Mouse (Mus musculus) induced T-regulatory cell, adult 2 months (primary cell): ENCODE results near the gene Dscaml1.

Experiments
- DNase-seq: peaks from one replicate; pipeline ENCODE4 v3.0.0-alpha.2; 2012; ENCODE audit warnings: low read depth

Gene Dscaml1

GRCm38 (mm10) chr9:45779201-45779600, 352.8 kb downstream of the Dscaml1 start:
- no peak for DNase-seq

DNA sequence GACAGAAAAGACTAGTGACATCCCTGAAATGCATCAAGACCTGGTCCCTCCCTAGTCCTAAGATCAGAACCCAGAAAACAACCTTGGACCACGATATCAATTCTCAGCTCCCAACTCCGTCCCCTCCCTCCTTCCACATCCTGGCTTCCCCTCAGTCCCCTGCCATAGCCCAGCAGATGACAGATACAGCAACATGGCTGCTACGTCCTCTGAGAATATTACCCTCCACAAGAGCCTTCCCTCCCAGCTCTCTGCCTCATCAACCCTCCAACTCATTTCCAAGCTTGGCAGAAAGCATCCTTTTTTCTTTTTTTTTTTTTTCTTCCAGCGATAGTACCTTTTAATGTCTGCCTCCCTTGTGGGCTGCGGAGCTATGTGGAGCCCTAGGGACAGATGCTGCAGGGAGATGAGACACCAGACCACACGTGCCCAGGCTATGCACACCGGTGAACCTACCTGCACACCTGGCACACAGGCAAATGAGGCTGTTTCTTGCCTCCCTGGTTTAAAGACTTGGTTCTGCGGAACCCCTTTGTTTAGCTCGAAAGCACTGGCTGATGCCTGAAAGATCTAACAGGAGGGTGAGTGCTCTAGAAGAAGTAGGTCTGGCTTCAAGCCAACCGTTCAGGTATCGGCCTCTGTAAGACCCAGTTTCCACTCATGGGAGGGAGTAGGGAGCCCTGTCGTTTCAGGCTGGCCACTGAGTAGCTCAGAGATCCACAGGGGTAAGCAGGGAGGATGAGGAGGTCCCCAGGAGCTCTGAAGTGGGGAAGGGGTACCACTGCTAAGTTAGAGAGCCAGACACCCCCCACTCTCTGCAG, 357.0 kb downstream of the Dscaml1 start:
- no peak for DNase-seq

GRCm38 (mm10) chr9:45787071-45787470, 360.6 kb downstream of the Dscaml1 start:
- DNase-seq, result no peak

- DNase-seq, result no peak
These were observed 361.1 kb downstream of the Dscaml1 start for GRCm38 (mm10) chr9:45787547-45787946.

DNA sequence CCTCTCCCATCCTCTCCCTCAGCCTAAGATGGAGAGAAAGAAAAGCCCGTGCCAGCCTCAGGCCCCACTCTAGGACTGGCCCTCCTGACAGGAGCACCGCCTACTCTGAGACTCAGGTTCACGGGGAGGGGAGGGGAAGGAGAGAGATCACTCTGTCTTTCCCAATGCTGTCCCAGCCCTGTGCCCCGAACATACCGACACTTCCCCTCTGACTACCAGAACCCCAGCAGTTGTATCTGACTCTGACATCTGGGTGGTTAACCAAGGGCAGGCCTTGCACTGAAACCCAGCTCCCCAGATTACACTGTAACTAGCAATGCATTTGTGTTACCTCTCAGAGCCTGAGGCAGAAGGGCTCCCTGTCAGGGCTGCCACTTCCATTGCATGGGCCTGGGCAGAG, 362.0 kb downstream of the Dscaml1 start:
- no peak for DNase-seq

DNA sequence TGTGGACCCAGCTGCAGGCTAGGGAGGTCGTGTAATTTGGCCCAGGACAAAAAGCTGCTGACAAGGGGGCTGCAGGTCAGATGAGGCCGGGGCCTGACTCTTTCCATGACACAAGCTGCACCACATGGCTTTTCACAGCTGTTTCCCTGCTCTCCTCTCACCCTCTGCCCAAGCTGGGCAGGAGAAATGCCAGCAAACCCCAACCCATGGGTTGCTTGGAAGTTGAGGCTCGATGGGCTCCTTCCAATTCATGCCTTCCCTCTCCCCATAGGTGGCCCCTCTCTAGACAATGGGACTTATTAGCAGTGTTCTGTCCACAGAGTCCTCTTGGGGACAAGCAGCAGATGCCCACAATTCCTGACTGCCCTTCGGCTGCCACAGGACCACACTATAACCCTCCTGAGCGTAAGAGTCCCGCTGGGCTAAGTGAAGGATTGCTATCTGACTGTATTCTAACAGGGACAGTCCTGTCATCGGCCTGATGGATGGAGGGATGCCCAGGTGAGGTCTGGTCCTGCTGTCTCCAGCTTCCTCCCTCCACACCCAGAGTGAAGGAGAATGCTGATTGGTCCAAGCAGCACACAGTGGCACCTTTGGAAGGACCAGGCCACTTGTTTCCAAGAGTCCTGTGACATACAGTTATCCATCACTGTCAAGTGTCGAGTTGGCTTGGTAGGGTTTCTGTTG, 365.2 kb downstream of the Dscaml1 start:
- DNase-seq, result no peak

DNA sequence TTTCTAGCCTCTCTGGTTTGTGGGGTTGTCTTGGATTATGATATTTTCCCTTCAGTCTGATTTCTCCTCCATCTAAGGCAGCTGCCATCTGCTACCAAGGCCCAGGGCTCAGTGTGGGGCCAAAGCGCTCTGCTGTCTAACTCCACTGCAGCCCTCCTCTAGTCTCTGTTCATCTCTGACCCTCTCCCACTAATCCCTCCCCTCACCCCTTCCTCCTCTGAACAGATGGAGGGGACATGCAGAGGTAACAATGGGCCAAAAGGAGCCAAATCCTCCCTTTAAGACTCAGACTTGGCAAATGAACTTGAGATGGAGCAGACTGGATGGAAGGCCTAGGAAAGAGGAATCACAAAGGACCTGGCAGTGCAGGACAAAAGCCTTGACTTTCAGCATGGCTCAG, 365.8 kb downstream of the Dscaml1 start:
- DNase-seq, result no peak

DNA sequence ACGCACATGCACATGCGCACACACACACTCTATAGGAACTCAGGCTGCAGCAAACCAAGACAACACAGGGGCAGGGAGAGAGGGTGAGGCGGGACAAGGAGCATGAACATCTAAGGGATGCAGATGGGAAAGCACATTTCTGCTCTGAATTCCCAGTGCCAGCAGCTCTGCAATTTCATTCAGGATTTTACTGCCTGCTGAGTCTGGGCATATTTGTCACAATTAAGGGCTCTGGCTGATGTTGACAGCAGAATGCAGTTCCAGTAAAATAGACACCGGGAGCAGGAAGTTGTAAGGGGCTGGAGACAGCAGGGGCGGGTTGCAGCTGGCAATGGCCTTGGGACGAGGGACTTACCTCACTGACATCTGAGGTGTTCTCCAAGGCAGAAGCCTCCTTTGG, 367.3 kb downstream of the Dscaml1 start:
- DNase-seq, result no peak

DNA sequence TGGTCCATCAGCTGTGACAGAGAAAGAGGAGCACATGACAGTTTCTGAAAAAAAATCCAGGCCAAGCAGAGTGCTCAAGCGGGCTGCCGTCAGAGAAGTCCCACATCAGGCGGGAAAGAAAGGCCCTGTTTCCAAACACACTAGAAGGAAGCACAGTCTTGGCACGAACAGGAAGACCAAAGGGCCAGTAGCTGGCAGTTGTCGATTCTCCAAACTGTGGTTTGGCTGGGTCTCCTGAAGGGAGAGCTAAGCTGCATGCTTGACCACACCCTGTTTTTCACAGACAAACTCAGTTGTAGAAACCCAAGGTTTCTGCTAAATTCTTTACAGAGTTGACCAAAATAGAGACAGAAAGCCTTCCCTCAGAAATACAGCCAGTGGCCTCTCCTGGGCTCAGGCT, 369.3 kb downstream of the Dscaml1 start:
- no peak for DNase-seq

DNA sequence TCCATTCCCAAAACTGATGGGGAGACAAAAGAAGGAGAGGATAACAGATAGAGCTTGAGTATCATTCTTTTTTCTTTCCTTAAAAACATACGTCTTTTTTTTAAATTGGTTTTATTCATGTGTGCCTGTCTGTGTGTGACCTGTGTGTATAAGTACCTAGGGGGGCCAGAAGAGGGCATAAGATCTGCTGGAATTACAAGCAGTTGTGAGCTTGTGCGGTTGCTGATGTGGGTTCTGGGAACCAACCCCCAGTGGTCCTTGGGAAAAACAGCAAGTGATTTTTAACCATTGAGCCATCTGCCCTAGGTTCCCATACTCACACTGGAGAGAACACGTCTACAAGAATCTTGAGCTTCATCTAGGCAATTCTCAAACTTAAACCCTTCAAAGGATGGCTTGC, 370.8 kb downstream of the Dscaml1 start:
- no peak for DNase-seq

DNA sequence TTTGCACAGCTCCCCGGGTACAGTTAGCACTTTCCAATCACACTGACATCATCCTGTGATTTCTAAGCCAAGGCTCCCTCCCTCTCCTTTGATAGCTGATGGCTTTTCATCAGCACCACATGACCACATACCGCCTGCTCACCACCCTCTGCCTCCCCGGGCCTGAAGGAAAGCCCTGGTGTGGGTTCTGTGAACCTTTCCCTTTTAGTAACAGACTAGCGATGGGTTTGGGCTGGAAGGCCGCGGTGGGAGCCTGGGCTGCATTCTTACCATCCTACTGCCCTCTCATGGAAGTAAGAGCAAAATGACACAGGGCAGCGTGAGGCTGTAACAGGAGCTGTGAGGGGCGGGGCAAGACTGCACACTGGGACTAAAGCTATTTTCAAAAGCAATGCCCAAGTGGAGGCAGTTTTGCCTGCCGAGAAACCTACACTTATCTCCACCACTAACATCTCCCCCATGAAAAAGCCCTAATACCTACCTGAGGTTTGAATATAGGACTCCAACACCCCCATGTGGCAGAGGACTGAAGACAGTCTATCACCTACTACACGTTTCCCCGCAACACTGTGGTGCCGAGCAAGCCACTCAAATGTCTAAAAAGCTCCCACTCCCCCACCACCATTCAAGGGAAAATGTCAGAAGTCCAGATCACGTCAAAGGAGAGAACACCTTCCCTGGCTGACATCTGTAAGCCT, 372.2 kb downstream of the Dscaml1 start:
- DNase-seq, result no peak

DNA sequence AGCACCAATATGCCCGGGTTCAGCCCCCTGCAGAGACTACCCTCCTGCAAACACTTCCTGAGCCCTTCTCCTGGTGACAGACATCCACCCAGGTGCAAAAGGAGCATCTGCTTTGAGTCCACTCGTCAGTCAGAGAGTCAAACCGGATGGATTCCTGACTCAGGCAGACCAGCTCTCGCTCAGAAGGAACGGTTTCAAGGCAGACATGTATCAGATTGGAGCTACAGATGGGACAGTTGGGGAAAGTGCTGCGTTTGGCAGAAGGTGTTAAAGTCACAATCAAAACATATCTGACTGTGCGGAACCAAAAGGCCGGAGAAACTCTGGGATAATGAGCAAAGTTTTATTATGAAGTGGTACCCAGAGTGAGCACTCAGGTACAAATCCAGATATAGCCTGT, 373.0 kb downstream of the Dscaml1 start:
- DNase-seq, result no peak
